Comparison of ENCODE assay signal across 7 mouse cellular contexts in genomic region chr2:30236426-30237198, GRCm38 (mm10). TPM values are rescaled to one million over a fixed set of nuclear protein-coding genes. Genes with fewer than 3 reads are reported as not detected.
DNase-seq lines count a peak whose midpoint lies in the region; ATAC-seq and TF ChIP-seq lines count a peak whose summit lies in the region.

No protein-coding gene starts in this region.

- TF ChIP-seq EP300 in lung, postnatal 0 days (IDR thresholded peaks at IDR 0.05): no peak

- no peak for TF ChIP-seq CTCF in lung, postnatal 0 days (IDR thresholded peaks at IDR 0.05)
- no peak for TF ChIP-seq CTCF in midbrain, postnatal 0 days (IDR thresholded peaks at IDR 0.05)

- H3K9me3 ChIP-seq in lung, postnatal 0 days (ENCODE audit: low read length): no peaks in the 10 kb centered on the region
- no peaks in the 10 kb centered on the region for H3K9me3 ChIP-seq in embryonic facial prominence, embryonic 11.5 days (replicated peaks; ENCODE audit: control insufficient read depth, low read length)
- no peaks in the 10 kb centered on the region for H3K9me3 ChIP-seq in hindbrain, embryonic 15.5 days
- no peaks in the 10 kb centered on the region for H3K9me3 ChIP-seq in midbrain, postnatal 0 days (ENCODE audit: low read length)

- H3K27me3 ChIP-seq in lung, postnatal 0 days (replicated peaks; ENCODE audit: insufficient read depth, low read length): no peaks in the 10 kb centered on the region
- no peaks in the 10 kb centered on the region for H3K27me3 ChIP-seq in embryonic facial prominence, embryonic 11.5 days (ENCODE audit: control insufficient read depth, insufficient read depth, low read length)
- H3K27me3 ChIP-seq in hindbrain, embryonic 15.5 days: no peaks in the 10 kb centered on the region
- no peaks in the 10 kb centered on the region for H3K27me3 ChIP-seq in midbrain, postnatal 0 days (ENCODE audit: insufficient read depth, low read length)

- intact Hi-C loops in gastrocnemius, postnatal 36 days (cut with DNase I): loop anchor here (2.0 kb wide), 1 partner anchor 30 kb away; no protein-coding TSS in a partner anchor

- ATAC-seq in lung, postnatal 0 days: no peak
- no peak for ATAC-seq in embryonic facial prominence, embryonic 11.5 days (replicated peaks; ENCODE audit: insufficient number of reproducible peaks, low FRiP score, low TSS enrichment, low read depth)
- no peak for ATAC-seq in hindbrain, embryonic 15.5 days (ENCODE audit: low FRiP score, low read depth)
- ATAC-seq in midbrain, postnatal 0 days (ENCODE audit: low FRiP score): no peak

- H3K36me3 ChIP-seq in lung, postnatal 0 days (ENCODE audit: insufficient read depth, low read length): peaks cover 9% of the 10 kb centered on the region; the same call in 1 of the 2 replicates
- H3K36me3 ChIP-seq in embryonic facial prominence, embryonic 11.5 days (replicated peaks; ENCODE audit: control insufficient read depth, insufficient read depth, low read depth, low read length): no peaks in the 10 kb centered on the region
- H3K36me3 ChIP-seq in hindbrain, embryonic 15.5 days: peaks cover 14% of the 10 kb centered on the region
- peaks cover 13% of the 10 kb centered on the region for H3K36me3 ChIP-seq in midbrain, postnatal 0 days (ENCODE audit: insufficient read depth, low read length)

- H3K4me3 ChIP-seq in lung, postnatal 0 days (ENCODE audit: low read depth, low read length): peak overlapping the region; percentile 88
- peak overlapping the region; percentile 85 for H3K4me3 ChIP-seq in embryonic facial prominence, embryonic 11.5 days (ENCODE audit: low read depth, low read length)
- peak overlapping the region; percentile 73 for H3K4me3 ChIP-seq in hindbrain, embryonic 15.5 days
- H3K4me3 ChIP-seq in midbrain, postnatal 0 days (ENCODE audit: low read depth, low read length): peak overlapping the region; percentile 79

- 3% methylated on average over 18 of the region's 18 CpGs for WGBS in lung, postnatal 0 days
- WGBS in embryonic facial prominence, embryonic 11.5 days: 3% methylated on average over 18 of the region's 18 CpGs
- WGBS in hindbrain, embryonic 15.5 days: 4% methylated on average over 18 of the region's 18 CpGs
- WGBS in midbrain, postnatal 0 days: 4% methylated on average over 18 of the region's 18 CpGs

- H3K9ac ChIP-seq in lung, postnatal 0 days (replicated peaks; ENCODE audit: low read depth): peak overlapping the region; percentile 81
- H3K9ac ChIP-seq in embryonic facial prominence, embryonic 11.5 days (replicated peaks; ENCODE audit: low read length): peak overlapping the region; percentile 76
- peak overlapping the region; percentile 59 for H3K9ac ChIP-seq in hindbrain, embryonic 15.5 days
- H3K9ac ChIP-seq in midbrain, postnatal 0 days (replicated peaks; ENCODE audit: low read length, poor library complexity, severe bottlenecking): peak overlapping the region; percentile 36

- DNase-seq in lung, postnatal 0 days (ENCODE audit: low spot score): peak; percentile 71
- no peak for DNase-seq in lung, postnatal 36 days
- peak; percentile 46 for DNase-seq in embryonic facial prominence, embryonic 11.5 days (ENCODE audit: low spot score)
- DNase-seq in midbrain, postnatal 0 days (ENCODE audit: low spot score): no peak
- no peak for DNase-seq in gastrocnemius, postnatal 36 days
- no peak for DNase-seq in yolk sac, embryonic 10.5 days (ENCODE audit: low spot score)

- peak overlapping the region; percentile 77 for H3K4me2 ChIP-seq in lung, postnatal 0 days (replicated peaks; ENCODE audit: low read depth, low read length)
- peak overlapping the region; percentile 60 for H3K4me2 ChIP-seq in embryonic facial prominence, embryonic 11.5 days (ENCODE audit: low read depth, low read length)
- peak overlapping the region; percentile 87 for H3K4me2 ChIP-seq in hindbrain, embryonic 15.5 days
- peak overlapping the region; percentile 84 for H3K4me2 ChIP-seq in midbrain, postnatal 0 days (ENCODE audit: low read depth, low read length, poor library complexity, severe bottlenecking)

- peaks cover 18% of the 10 kb centered on the region; the same call in 1 of the 2 replicates for H3K4me1 ChIP-seq in lung, postnatal 0 days (ENCODE audit: insufficient read depth, low read depth, low read length)
- peaks cover 3% of the 10 kb centered on the region; the same call in 1 of the 2 replicates for H3K4me1 ChIP-seq in embryonic facial prominence, embryonic 11.5 days (ENCODE audit: control insufficient read depth, insufficient read depth, low read length)
- peaks cover 29% of the 10 kb centered on the region for H3K4me1 ChIP-seq in hindbrain, embryonic 15.5 days (replicated peaks)
- H3K4me1 ChIP-seq in midbrain, postnatal 0 days (ENCODE audit: insufficient read depth, low read length): peaks cover 10% of the 10 kb centered on the region

- peak overlapping the region; percentile 95 for H3K27ac ChIP-seq in lung, postnatal 0 days (ENCODE audit: low read length)
- H3K27ac ChIP-seq in embryonic facial prominence, embryonic 11.5 days (replicated peaks; ENCODE audit: low read depth, low read length): peak overlapping the region; percentile 57
- peak overlapping the region; percentile 93 for H3K27ac ChIP-seq in hindbrain, embryonic 15.5 days (replicated peaks)
- H3K27ac ChIP-seq in midbrain, postnatal 0 days (ENCODE audit: low read depth, low read length): peak overlapping the region; percentile 90

RNA-seq across cellular contexts. Expression of gene Lrrc8a, which starts 0.9 kb away (rescaled TPM):
- polyA plus RNA-seq in lung, postnatal 0 days (2015; fragmentation: Nextera tagmentation; extraction: Ambion mirVana): 58.2 and 68.8 TPM in 2 replicates
- polyA plus RNA-seq in embryonic facial prominence, embryonic 11.5 days (2014; fragmentation: Nextera tagmentation; extraction: Ambion mirVana): 50.3 and 50.5 TPM in 2 replicates
- 56.8 and 57.8 TPM in 2 replicates for polyA plus RNA-seq in hindbrain, embryonic 15.5 days (2015; fragmentation: Nextera tagmentation; extraction: Ambion mirVana)
- total RNA-seq in midbrain, postnatal 0 days (2014; rRNA removed): 52.5 and 65.4 TPM in 2 replicates
- 55.3 and 56.0 TPM in 2 replicates for polyA plus RNA-seq in midbrain, postnatal 0 days (2015; fragmentation: Nextera tagmentation; extraction: Ambion mirVana)
- total RNA-seq in gastrocnemius, postnatal 36 days (2021): 10 to 100 TPM; 18.5 to 19.8 TPM

RNA-seq across cellular contexts. Expression of gene Gm28035, which starts 3.8 kb away (rescaled TPM):
- 0.12 and 0.21 TPM in 2 replicates for polyA plus RNA-seq in lung, postnatal 0 days (2015; fragmentation: Nextera tagmentation; extraction: Ambion mirVana)
- polyA plus RNA-seq in embryonic facial prominence, embryonic 11.5 days (2014; fragmentation: Nextera tagmentation; extraction: Ambion mirVana): 0.13 TPM in 1 of 2 replicates, not detected in the other
- polyA plus RNA-seq in hindbrain, embryonic 15.5 days (2015; fragmentation: Nextera tagmentation; extraction: Ambion mirVana): 0.18 and 0.26 TPM in 2 replicates
- 3.4 and 6.0 TPM in 2 replicates for total RNA-seq in midbrain, postnatal 0 days (2014; rRNA removed)
- 0.09 and 0.11 TPM in 2 replicates for polyA plus RNA-seq in midbrain, postnatal 0 days (2015; fragmentation: Nextera tagmentation; extraction: Ambion mirVana)
- total RNA-seq in gastrocnemius, postnatal 36 days (2021): 1 to 10 TPM in 1 of 2 experiments, under 1 TPM in 1; 0.99 to 2.0 TPM

RNA-seq across cellular contexts. Expression of gene Phyhd1, which starts 29.4 kb away (rescaled TPM):
- polyA plus RNA-seq in lung, postnatal 0 days (2015; fragmentation: Nextera tagmentation; extraction: Ambion mirVana): 9.5 and 13.4 TPM in 2 replicates
- 2.3 and 4.5 TPM in 2 replicates for polyA plus RNA-seq in embryonic facial prominence, embryonic 11.5 days (2014; fragmentation: Nextera tagmentation; extraction: Ambion mirVana)
- polyA plus RNA-seq in hindbrain, embryonic 15.5 days (2015; fragmentation: Nextera tagmentation; extraction: Ambion mirVana): 6.0 and 6.2 TPM in 2 replicates
- total RNA-seq in midbrain, postnatal 0 days (2014; rRNA removed): 7.2 and 9.0 TPM in 2 replicates
- 3.9 and 4.4 TPM in 2 replicates for polyA plus RNA-seq in midbrain, postnatal 0 days (2015; fragmentation: Nextera tagmentation; extraction: Ambion mirVana)
- total RNA-seq in gastrocnemius, postnatal 36 days (2021): 10 to 100 TPM; 18.6 to 20.1 TPM

RNA-seq across cellular contexts. Expression of gene Kyat1, which starts 31.0 kb away (rescaled TPM):
- 12.7 and 17.1 TPM in 2 replicates for polyA plus RNA-seq in lung, postnatal 0 days (2015; fragmentation: Nextera tagmentation; extraction: Ambion mirVana)
- polyA plus RNA-seq in embryonic facial prominence, embryonic 11.5 days (2014; fragmentation: Nextera tagmentation; extraction: Ambion mirVana): 6.7 and 8.1 TPM in 2 replicates
- polyA plus RNA-seq in hindbrain, embryonic 15.5 days (2015; fragmentation: Nextera tagmentation; extraction: Ambion mirVana): 13.3 and 13.8 TPM in 2 replicates
- total RNA-seq in midbrain, postnatal 0 days (2014; rRNA removed): 21.9 and 26.4 TPM in 2 replicates
- 16.4 and 17.9 TPM in 2 replicates for polyA plus RNA-seq in midbrain, postnatal 0 days (2015; fragmentation: Nextera tagmentation; extraction: Ambion mirVana)
- 10 to 100 TPM; 26.8 to 29.5 TPM for total RNA-seq in gastrocnemius, postnatal 36 days (2021)

RNA-seq across cellular contexts. Expression of gene Gm28038, which starts 44.2 kb away (rescaled TPM):
- polyA plus RNA-seq in lung, postnatal 0 days (2015; fragmentation: Nextera tagmentation; extraction: Ambion mirVana): not detected in 2 replicates
- polyA plus RNA-seq in embryonic facial prominence, embryonic 11.5 days (2014; fragmentation: Nextera tagmentation; extraction: Ambion mirVana): not detected in 2 replicates
- not detected in 2 replicates for polyA plus RNA-seq in hindbrain, embryonic 15.5 days (2015; fragmentation: Nextera tagmentation; extraction: Ambion mirVana)
- not detected in 2 replicates for total RNA-seq in midbrain, postnatal 0 days (2014; rRNA removed)
- polyA plus RNA-seq in midbrain, postnatal 0 days (2015; fragmentation: Nextera tagmentation; extraction: Ambion mirVana): not detected in 2 replicates
- not detected for total RNA-seq in gastrocnemius, postnatal 36 days (2021)

Comparison
In these comparisons a context has a peak if more than half of its experiments do, and no peak if none do; other contexts are left out.
1. DNase-seq: peak in lung, postnatal 0 days (single experiment) and embryonic facial prominence, embryonic 11.5 days (single experiment); none in lung, postnatal 36 days (single experiment), midbrain, postnatal 0 days (single experiment), gastrocnemius, postnatal 36 days (0 of 2) and yolk sac, embryonic 10.5 days (single experiment).
2. Peak in every context shown above with its lines, with median percentiles within 50 percentile points of each other: H3K27ac ChIP-seq, H3K4me2 ChIP-seq, H3K4me3 ChIP-seq and H3K9ac ChIP-seq.